Mouse (Mus musculus): ENCODE data around the gene Ppp4r3b. TPM values are rescaled to one million over a fixed set of nuclear protein-coding genes. Genes with fewer than 3 reads are reported as not detected.

The Ppp4r3b gene
- total and polyA plus RNA-seq, 3 experiments: 58.9 to 145 (median 95.7) TPM

- no peak overlapping the region for H3K4me3 ChIP-seq (ENCODE audit: control insufficient read depth in 1 of 2, insufficient read depth in 1 of 2, low read depth in 2 of 2, low read length in 2 of 2)
- no peak overlapping the region for H3K27ac ChIP-seq (ENCODE audit: control insufficient read depth, low read depth, low read length)
- H3K9me3 ChIP-seq (replicated peaks; ENCODE audit: insufficient read depth, low read length): no peaks in the 10 kb centered on the region
- no peak for DNase-seq (ENCODE audit: low read depth, low spot score)
- peaks cover 0 to 3% of the 10 kb centered on the region in 2 experiments; a peak in 2 of 4 replicates for H3K4me1 ChIP-seq (ENCODE audit: control insufficient read depth in 1 of 2, insufficient read depth in 2 of 2, low read length in 2 of 2)
- no peak overlapping the region for H3K9ac ChIP-seq (ENCODE audit: control insufficient read depth, low read depth, low read length, poor library complexity, severe bottlenecking)
- peak; percentile 26; the same call in 1 of the 2 replicates for TF ChIP-seq TCF12 (IDR thresholded peaks at IDR 0.05; ENCODE audit: low read depth, low read length)
- TF ChIP-seq TBP (IDR thresholded peaks at IDR 0.05; ENCODE audit: low read depth, low read length): no peak
- peak; percentile 65; the same call in 1 of the 2 replicates for TF ChIP-seq ZNF384 (IDR thresholded peaks at IDR 0.05; ENCODE audit: low read depth, low read length)
- TF ChIP-seq EP300 (IDR thresholded peaks at IDR 0.05; ENCODE audit: low read depth in 1 of 2, low read length in 2 of 2): peak; percentile 19 to 33; a peak in 2 of 4 replicates
- no peak for TF ChIP-seq SMC3 (IDR thresholded peaks at IDR 0.05; ENCODE audit: low read depth, low read length)
- peak; percentile 58; the same call in 1 of the 2 replicates for TF ChIP-seq GATA1 (IDR thresholded peaks at IDR 0.05; ENCODE audit: low read depth, low read length)
- TF ChIP-seq ETS1 (IDR thresholded peaks at IDR 0.05; ENCODE audit: low read depth, low read length): peak; percentile 43; the same call in 1 of the 2 replicates
- TF ChIP-seq NELFE (IDR thresholded peaks at IDR 0.05; ENCODE audit: low read depth, low read length): no peak
- no peaks in the 10 kb centered on the region for H3K27me3 ChIP-seq (ENCODE audit: control insufficient read depth in 1 of 2, insufficient read depth in 2 of 2, low read length in 2 of 2)
- H3K36me3 ChIP-seq (ENCODE audit: control insufficient read depth in 1 of 2, insufficient read depth in 2 of 2, low read length in 2 of 2): peaks cover 15% of the 10 kb centered on the region in 2 experiments
- H3K79me2 ChIP-seq (ENCODE audit: control insufficient read depth, insufficient read depth, low read length, poor library complexity): peaks cover 4% of the 10 kb centered on the region
Measured at GRCm38 (mm10) chr11:29163569-29163968, 9.1 kb upstream of the Ppp4r3b start.

- no peak for TF ChIP-seq RAD21 (IDR thresholded peaks at IDR 0.05; ENCODE audit: low read depth, low read length)
- no peak for TF ChIP-seq BHLHE40 (IDR thresholded peaks at IDR 0.05; ENCODE audit: borderline replicate concordance, low read depth, low read length)
- TF ChIP-seq ZC3H11A (IDR thresholded peaks at IDR 0.05; ENCODE audit: low read depth, low read length): no peak
- TF ChIP-seq ETS1 (IDR thresholded peaks at IDR 0.05; ENCODE audit: low read depth, low read length): no peak
- no peak for TF ChIP-seq E2F4 (IDR thresholded peaks at IDR 0.05; ENCODE audit: borderline replicate concordance, low read depth, low read length)
- 0 out of 2 replicates have a peak, but pooled peaks have one; percentile 7 for TF ChIP-seq SMC3 (IDR thresholded peaks at IDR 0.05; ENCODE audit: low read depth, low read length)
- TF ChIP-seq MXI1 (IDR thresholded peaks at IDR 0.05; ENCODE audit: low read depth, low read length): peak; percentile 97
- peak in 1 of 2 experiments; percentile 38; a peak in 2 of 4 replicates for TF ChIP-seq POLR2A (IDR thresholded peaks at IDR 0.05; ENCODE audit: control insufficient read depth in 1 of 2, insufficient read depth in 1 of 2, low read depth in 1 of 2, low read length in 2 of 2, poor library complexity in 1 of 2)
- peak; percentile 93 for TF ChIP-seq MAX (IDR thresholded peaks at IDR 0.05; ENCODE audit: low read length)
- TF ChIP-seq MAZ (IDR thresholded peaks at IDR 0.05; ENCODE audit: low read depth, low read length): no peak
- TF ChIP-seq UBTF (IDR thresholded peaks at IDR 0.05; ENCODE audit: borderline replicate concordance, insufficient read depth, low read depth, low read length): no peak
- no peak for TF ChIP-seq RCOR1 (IDR thresholded peaks at IDR 0.05; ENCODE audit: low read depth, low read length)
- TF ChIP-seq SIN3A (IDR thresholded peaks at IDR 0.05; ENCODE audit: low read length): peak; percentile 83
- peak; percentile 45; the same call in 1 of the 2 replicates for TF ChIP-seq USF1 (IDR thresholded peaks at IDR 0.05; ENCODE audit: low read depth, low read length)
- no peak; the same call in 1 of the 2 replicates for TF ChIP-seq CHD2 (IDR thresholded peaks at IDR 0.05; ENCODE audit: low read length)
- peak; percentile 89 for TF ChIP-seq HCFC1 (IDR thresholded peaks at IDR 0.05; ENCODE audit: low read depth, low read length)
- peak; percentile 95 for TF ChIP-seq MYC (IDR thresholded peaks at IDR 0.05; ENCODE audit: low read depth, low read length)
- no peak for TF ChIP-seq CTCF (IDR thresholded peaks at IDR 0.05 in 2 of 3, conservative IDR thresholded peaks at IDR 0.05 in 1 of 3; ENCODE audit: control insufficient read depth in 1 of 3, insufficient read depth in 1 of 3, low read depth in 2 of 3, low read length in 3 of 3, poor library complexity in 1 of 3, severe bottlenecking in 1 of 3)
- no peak for TF ChIP-seq TCF12 (IDR thresholded peaks at IDR 0.05; ENCODE audit: low read depth, low read length)
- TF ChIP-seq ZKSCAN1 (IDR thresholded peaks at IDR 0.05; ENCODE audit: low read depth, low read length): no peak
- peak; percentile 29; the same call in 1 of the 2 replicates for TF ChIP-seq TBP (IDR thresholded peaks at IDR 0.05; ENCODE audit: low read depth, low read length)
- TF ChIP-seq MEF2A (IDR thresholded peaks at IDR 0.05; ENCODE audit: extremely low read depth, insufficient replicate concordance, low read depth, low read length, poor library complexity, severe bottlenecking): no peak
- TF ChIP-seq POLR2AphosphoS2 (IDR thresholded peaks at IDR 0.05; ENCODE audit: low read length): peak; percentile 2; the same call in 1 of the 2 replicates
- Histone ChIP-seq H3K4me3 (ENCODE audit: control insufficient read depth in 1 of 2, insufficient read depth in 1 of 2, low read depth in 2 of 2, low read length in 2 of 2) (peak overlapping the region; percentile 79 to 80), H3K36me3 (ENCODE audit: control insufficient read depth in 1 of 2, insufficient read depth in 2 of 2, low read length in 2 of 2) (peaks cover 9 to 20% of the 10 kb centered on the region in 2 experiments), H3K79me2 (ENCODE audit: control insufficient read depth, insufficient read depth, low read length, poor library complexity) (peaks cover 34% of the 10 kb centered on the region), H3K27ac (ENCODE audit: control insufficient read depth, low read depth, low read length) (peak overlapping the region; percentile 67), H3K27me3 (ENCODE audit: control insufficient read depth in 1 of 2, insufficient read depth in 2 of 2, low read length in 2 of 2) (no peaks in the 10 kb centered on the region), H3K9me3 (replicated peaks; ENCODE audit: insufficient read depth, low read length) (no peaks in the 10 kb centered on the region), H3K4me1 (ENCODE audit: control insufficient read depth in 1 of 2, insufficient read depth in 2 of 2, low read length in 2 of 2) (peaks cover 14 to 23% of the 10 kb centered on the region in 2 experiments; a peak in 3 of 4 replicates), H3K9ac (ENCODE audit: control insufficient read depth, low read depth, low read length, poor library complexity, severe bottlenecking) (peak overlapping the region; percentile 83)
- peak; percentile 80 for DNase-seq (ENCODE audit: low read depth, low spot score)
Measured at GRCm38 (mm10) chr11:29171959-29172391, 715 bp upstream of the Ppp4r3b start.
